Mouse (Mus musculus): ENCODE results near the gene Yy1. TPM values are rescaled to one million over a fixed set of nuclear protein-coding genes. Genes with fewer than 3 reads are reported as not detected.

Gene Yy1
- polyA plus RNA-seq, 1 experiment from 2014 or later, result 14.2 TPM

GRCm38 (mm10) chr12:108764917-108765678, 27.7 kb upstream of the Yy1 start:
- H3K27ac ChIP-seq (ENCODE audit: low read depth, low read length), result 0 out of 2 replicates have a peak overlapping the region, but pooled peaks have one; percentile 18
- H3K4me1 ChIP-seq (ENCODE audit: control insufficient read depth, insufficient read depth, low read length), result peaks cover 19% of the 10 kb centered on the region
- WGBS (ENCODE audit: insufficient replicate concordance), result 71% methylated on average over 22 of the region's 22 CpGs
- no peaks in the 10 kb centered on the region for H3K9me3 ChIP-seq (replicated peaks; ENCODE audit: control insufficient read depth, low read length)
- peak overlapping the region; percentile 37 for H3K4me3 ChIP-seq (ENCODE audit: low read depth, low read length)
- ATAC-seq (replicated peaks; ENCODE audit: insufficient number of reproducible peaks, low FRiP score, low TSS enrichment), result no peak
- no peaks in the 10 kb centered on the region for H3K27me3 ChIP-seq (ENCODE audit: control insufficient read depth, insufficient read depth, low read length)
- H3K4me2 ChIP-seq, result peak overlapping the region; percentile 69
- peak overlapping the region; percentile 58 for H3K9ac ChIP-seq (ENCODE audit: low read depth, low read length)
- no peaks in the 10 kb centered on the region for H3K36me3 ChIP-seq (ENCODE audit: control insufficient read depth, insufficient read depth, low read length)

- H3K4me1 ChIP-seq (ENCODE audit: control insufficient read depth, insufficient read depth, low read length), result peaks cover 19% of the 10 kb centered on the region
- H3K27me3 ChIP-seq (ENCODE audit: control insufficient read depth, insufficient read depth, low read length), result no peaks in the 10 kb centered on the region
- H3K9ac ChIP-seq (ENCODE audit: low read depth, low read length), result peak overlapping the region; percentile 58
- H3K9me3 ChIP-seq (replicated peaks; ENCODE audit: control insufficient read depth, low read length), result no peaks in the 10 kb centered on the region
- peak overlapping the region; percentile 37 for H3K4me3 ChIP-seq (ENCODE audit: low read depth, low read length)
- no peaks in the 10 kb centered on the region for H3K36me3 ChIP-seq (ENCODE audit: control insufficient read depth, insufficient read depth, low read length)
- H3K4me2 ChIP-seq, result peak overlapping the region; percentile 69
- 0 out of 2 replicates have a peak, but pooled peaks have one; percentile 36 for ATAC-seq (replicated peaks; ENCODE audit: insufficient number of reproducible peaks, low FRiP score, low TSS enrichment)
- peak overlapping the region; percentile 18 for H3K27ac ChIP-seq (ENCODE audit: low read depth, low read length)
- WGBS (ENCODE audit: insufficient replicate concordance), result 28% methylated on average over 14 of the region's 14 CpGs
These were observed 27.0 kb upstream of the Yy1 start for GRCm38 (mm10) chr12:108765751-108766221.

GRCm38 (mm10) chr12:108766316-108766715, 26.5 kb upstream of the Yy1 start:
- Histone ChIP-seq H3K4me1 (ENCODE audit: control insufficient read depth, insufficient read depth, low read length) (peaks cover 19% of the 10 kb centered on the region), H3K4me3 (ENCODE audit: low read depth, low read length) (peak overlapping the region; percentile 37), H3K9ac (ENCODE audit: low read depth, low read length) (peak overlapping the region; percentile 58), H3K9me3 (replicated peaks; ENCODE audit: control insufficient read depth, low read length) (no peaks in the 10 kb centered on the region), H3K36me3 (ENCODE audit: control insufficient read depth, insufficient read depth, low read length) (no peaks in the 10 kb centered on the region), H3K27me3 (ENCODE audit: control insufficient read depth, insufficient read depth, low read length) (no peaks in the 10 kb centered on the region), H3K27ac (ENCODE audit: low read depth, low read length) (peak overlapping the region; percentile 18), H3K4me2 (peak overlapping the region; percentile 69)
- ATAC-seq (replicated peaks; ENCODE audit: insufficient number of reproducible peaks, low FRiP score, low TSS enrichment), result no peak
- 67% methylated on average over 10 of the region's 10 CpGs for WGBS (ENCODE audit: insufficient replicate concordance)

GRCm38 (mm10) chr12:108766866-108767265, 25.9 kb upstream of the Yy1 start:
- no peaks in the 10 kb centered on the region for H3K36me3 ChIP-seq (ENCODE audit: control insufficient read depth, insufficient read depth, low read length)
- no peak for ATAC-seq (replicated peaks; ENCODE audit: insufficient number of reproducible peaks, low FRiP score, low TSS enrichment)
- H3K27ac ChIP-seq (ENCODE audit: low read depth, low read length), result no peak overlapping the region
- H3K4me2 ChIP-seq, result peak overlapping the region; percentile 69
- H3K27me3 ChIP-seq (ENCODE audit: control insufficient read depth, insufficient read depth, low read length), result no peaks in the 10 kb centered on the region
- H3K4me1 ChIP-seq (ENCODE audit: control insufficient read depth, insufficient read depth, low read length), result peaks cover 19% of the 10 kb centered on the region
- no peaks in the 10 kb centered on the region for H3K9me3 ChIP-seq (replicated peaks; ENCODE audit: control insufficient read depth, low read length)
- H3K9ac ChIP-seq (ENCODE audit: low read depth, low read length), result no peak overlapping the region
- no peak overlapping the region for H3K4me3 ChIP-seq (ENCODE audit: low read depth, low read length)
- WGBS (ENCODE audit: insufficient replicate concordance), result 51% methylated on average over 7 of the region's 7 CpGs

- no peaks in the 10 kb centered on the region for H3K9me3 ChIP-seq (replicated peaks; ENCODE audit: control insufficient read depth, low read length)
- H3K36me3 ChIP-seq (ENCODE audit: control insufficient read depth, insufficient read depth, low read length), result no peaks in the 10 kb centered on the region
- H3K27ac ChIP-seq (ENCODE audit: low read depth, low read length), result no peak overlapping the region
- ATAC-seq (replicated peaks; ENCODE audit: insufficient number of reproducible peaks, low FRiP score, low TSS enrichment), result no peak
- no peak overlapping the region for H3K4me2 ChIP-seq
- no peak overlapping the region for H3K9ac ChIP-seq (ENCODE audit: low read depth, low read length)
- 78% methylated on average over 11 of the region's 11 CpGs for WGBS (ENCODE audit: insufficient replicate concordance)
- no peaks in the 10 kb centered on the region for H3K27me3 ChIP-seq (ENCODE audit: control insufficient read depth, insufficient read depth, low read length)
- H3K4me1 ChIP-seq (ENCODE audit: control insufficient read depth, insufficient read depth, low read length), result peaks cover 14% of the 10 kb centered on the region
- no peak overlapping the region for H3K4me3 ChIP-seq (ENCODE audit: low read depth, low read length)
These were observed 24.4 kb upstream of the Yy1 start for GRCm38 (mm10) chr12:108768196-108768854.

- H3K27ac ChIP-seq (ENCODE audit: low read depth, low read length), result no peak overlapping the region
- no peak overlapping the region for H3K4me2 ChIP-seq
- no peaks in the 10 kb centered on the region for H3K27me3 ChIP-seq (ENCODE audit: control insufficient read depth, insufficient read depth, low read length)
- H3K4me1 ChIP-seq (ENCODE audit: control insufficient read depth, insufficient read depth, low read length), result no peaks in the 10 kb centered on the region
- H3K36me3 ChIP-seq (ENCODE audit: control insufficient read depth, insufficient read depth, low read length), result peaks cover 5% of the 10 kb centered on the region
- H3K9me3 ChIP-seq (replicated peaks; ENCODE audit: control insufficient read depth, low read length), result peaks cover 6% of the 10 kb centered on the region; the same call in 1 of the 2 replicates
- 88% methylated on average over 7 of the region's 7 CpGs for whole genome bisulfite sequencing (ENCODE audit: insufficient replicate concordance)
- H3K9ac ChIP-seq (ENCODE audit: low read depth, low read length), result no peak overlapping the region
- no peak overlapping the region for H3K4me3 ChIP-seq (ENCODE audit: low read depth, low read length)
- ATAC-seq (replicated peaks; ENCODE audit: insufficient number of reproducible peaks, low FRiP score, low TSS enrichment), result no peak
These were observed 12.5 kb upstream of the Yy1 start for GRCm38 (mm10) chr12:108780108-108780877.

- Histone ChIP-seq H3K4me3 (ENCODE audit: low read depth, low read length) (no peak overlapping the region), H3K27ac (ENCODE audit: low read depth, low read length) (no peak overlapping the region), H3K36me3 (ENCODE audit: control insufficient read depth, insufficient read depth, low read length) (no peaks in the 10 kb centered on the region; the same call in none of the 2 replicates), H3K9me3 (replicated peaks; ENCODE audit: control insufficient read depth, low read length) (no peaks in the 10 kb centered on the region), H3K4me2 (no peak overlapping the region), H3K9ac (ENCODE audit: low read depth, low read length) (no peak overlapping the region), H3K4me1 (ENCODE audit: control insufficient read depth, insufficient read depth, low read length) (no peaks in the 10 kb centered on the region), H3K27me3 (ENCODE audit: control insufficient read depth, insufficient read depth, low read length) (no peaks in the 10 kb centered on the region)
- WGBS (ENCODE audit: insufficient replicate concordance), result 85% methylated on average over 4 of the region's 4 CpGs
- no peak for ATAC-seq (replicated peaks; ENCODE audit: insufficient number of reproducible peaks, low FRiP score, low TSS enrichment)
These were observed 7.6 kb upstream of the Yy1 start for GRCm38 (mm10) chr12:108785161-108785560.

GRCm38 (mm10) chr12:108787329-108787728, 5.4 kb upstream of the Yy1 start:
- WGBS (ENCODE audit: insufficient replicate concordance), result 79% methylated on average over 2 of the region's 2 CpGs
- no peaks in the 10 kb centered on the region for H3K27me3 ChIP-seq (ENCODE audit: control insufficient read depth, insufficient read depth, low read length)
- H3K9me3 ChIP-seq (replicated peaks; ENCODE audit: control insufficient read depth, low read length), result no peaks in the 10 kb centered on the region
- no peak overlapping the region for H3K4me2 ChIP-seq
- ATAC-seq (replicated peaks; ENCODE audit: insufficient number of reproducible peaks, low FRiP score, low TSS enrichment), result no peak
- H3K9ac ChIP-seq (ENCODE audit: low read depth, low read length), result no peak overlapping the region
- no peak overlapping the region for H3K4me3 ChIP-seq (ENCODE audit: low read depth, low read length)
- no peaks in the 10 kb centered on the region; the same call in 1 of the 2 replicates for H3K36me3 ChIP-seq (ENCODE audit: control insufficient read depth, insufficient read depth, low read length)
- peaks cover 4% of the 10 kb centered on the region for H3K4me1 ChIP-seq (ENCODE audit: control insufficient read depth, insufficient read depth, low read length)
- no peak overlapping the region for H3K27ac ChIP-seq (ENCODE audit: low read depth, low read length)

All from heart, embryonic 11.5 days (tissue).